In the genomic region with DNA sequence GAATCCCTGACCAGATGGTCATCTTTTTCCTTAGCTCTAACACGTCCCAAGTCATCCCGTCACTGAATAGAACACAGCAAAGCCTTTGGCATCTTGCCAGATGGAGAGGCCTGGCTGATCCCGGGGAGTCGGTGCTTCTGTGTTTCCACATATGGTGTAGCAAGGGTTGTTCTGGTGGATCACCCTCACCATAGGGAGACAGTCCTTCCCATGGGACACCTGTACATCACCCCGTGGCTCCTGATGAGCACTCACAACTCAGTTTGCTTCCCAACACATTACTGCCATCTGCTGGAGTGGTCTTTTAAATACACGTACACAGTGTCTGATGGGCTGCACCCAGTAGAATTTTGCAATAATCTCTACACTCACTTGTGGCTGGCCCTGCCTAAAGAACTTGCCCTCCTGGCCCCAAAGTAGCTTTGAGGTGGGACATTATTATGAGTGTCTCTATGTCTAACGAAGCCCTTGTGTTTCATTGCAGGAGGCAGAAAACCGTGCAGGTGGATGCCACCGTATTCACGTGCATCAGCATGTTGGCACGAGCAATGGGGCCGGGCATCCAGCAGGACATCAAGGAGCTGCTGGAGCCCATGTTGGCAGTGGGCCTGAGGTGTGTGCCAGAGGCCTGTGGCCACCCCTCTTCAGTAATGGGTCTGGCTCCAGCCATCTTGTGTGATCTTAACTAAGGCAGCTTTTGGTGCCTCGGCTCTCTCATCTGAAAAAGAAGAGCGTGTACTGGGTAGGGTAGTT, we compare ENCODE assay signal across 8 mouse cellular contexts. TPM values are rescaled to one million over a fixed set of nuclear protein-coding genes. Genes with fewer than 3 reads are reported as not detected.
DNase-seq lines count a peak whose midpoint lies in the region; ATAC-seq and TF ChIP-seq lines count a peak whose summit lies in the region.
"Had no signal": no experiment of that assay in that cellular context is flagged by ENCODE, and none has a peak within 500 bp of the region (broad histone marks: within the 10 kb centered on the region; RNA-seq: fewer than 3 reads in every experiment).

No protein-coding gene starts in this region.

- TF ChIP-seq CTCF in left cerebral cortex, adult 2 months (IDR thresholded peaks at IDR 0.05): peak; percentile 60
- peak; percentile 56 for TF ChIP-seq CTCF in lung, postnatal 0 days (IDR thresholded peaks at IDR 0.05)

- DNase-seq in left cerebral cortex, adult 2 months (ENCODE audit: extremely low spot score in 1 of 2, low spot score in 2 of 2): no peak
- no peak for DNase-seq in left cerebral cortex, adult 8-10 months (ENCODE audit: low spot score in 2 of 2)
- DNase-seq in Muller cell, postnatal 12 days (ENCODE audit: inconsistent ontology term): peak; percentile 26
- peak; percentile 72 for DNase-seq in cerebellum, adult 9-10 months
- peak; percentile 66 for DNase-seq in intestine, embryonic 14.5 days (ENCODE audit: low spot score)
- peak; percentile 50 for DNase-seq in lung, postnatal 0 days (ENCODE audit: low spot score)
- DNase-seq in spleen, adult 18-20 months: no peak

- H3K4me2 ChIP-seq in intestine, embryonic 14.5 days (ENCODE audit: low read length): no peak overlapping the region
- no peak overlapping the region for H3K4me2 ChIP-seq in lung, postnatal 0 days (replicated peaks; ENCODE audit: low read depth, low read length)
- H3K4me2 ChIP-seq: limb, embryonic 15.5 days had no signal

- ATAC-seq in intestine, embryonic 14.5 days (replicated peaks; ENCODE audit: low FRiP score, low TSS enrichment, low read depth): no peak
- peak; percentile 57 for ATAC-seq in lung, postnatal 0 days

- H3K27ac ChIP-seq in left cerebral cortex, adult 2 months: no peak overlapping the region
- H3K27ac ChIP-seq in intestine, embryonic 14.5 days (ENCODE audit: low read depth): no peak overlapping the region
- H3K27ac ChIP-seq in lung, postnatal 0 days (ENCODE audit: low read length): no peak overlapping the region
- H3K27ac ChIP-seq: limb, embryonic 15.5 days had no signal

- H3K9ac ChIP-seq in intestine, embryonic 14.5 days (ENCODE audit: low read length): no peak overlapping the region
- H3K9ac ChIP-seq in lung, postnatal 0 days (replicated peaks; ENCODE audit: low read depth): no peak overlapping the region
- H3K9ac ChIP-seq: limb, embryonic 15.5 days had no signal

- no peak overlapping the region for H3K4me3 ChIP-seq in left cerebral cortex, adult 2 months
- no peak overlapping the region for H3K4me3 ChIP-seq in intestine, embryonic 14.5 days (ENCODE audit: low read depth, low read length)
- no peak overlapping the region for H3K4me3 ChIP-seq in lung, postnatal 0 days (ENCODE audit: low read depth, low read length)
- H3K4me3 ChIP-seq: limb, embryonic 15.5 days had no signal

- H3K27me3 ChIP-seq in intestine, embryonic 14.5 days (replicated peaks; ENCODE audit: control insufficient read depth, insufficient read depth, low read length): no peaks in the 10 kb centered on the region
- no peaks in the 10 kb centered on the region for H3K27me3 ChIP-seq in lung, postnatal 0 days (replicated peaks; ENCODE audit: insufficient read depth, low read length)
- H3K27me3 ChIP-seq: limb, embryonic 15.5 days had no signal

- H3K9me3 ChIP-seq in intestine, embryonic 14.5 days (ENCODE audit: control insufficient read depth, low read length): no peaks in the 10 kb centered on the region
- no peaks in the 10 kb centered on the region for H3K9me3 ChIP-seq in lung, postnatal 0 days (ENCODE audit: low read length)
- H3K9me3 ChIP-seq: limb, embryonic 15.5 days had no signal

- peaks cover 97% of the 10 kb centered on the region for H3K36me3 ChIP-seq in intestine, embryonic 14.5 days (ENCODE audit: control insufficient read depth, insufficient read depth, low read length)
- peaks cover 59% of the 10 kb centered on the region for H3K36me3 ChIP-seq in lung, postnatal 0 days (ENCODE audit: insufficient read depth, low read length)

- 73% methylated on average over 14 of the region's 14 CpGs for WGBS in intestine, embryonic 14.5 days
- WGBS in lung, postnatal 0 days: 69% methylated on average over 14 of the region's 14 CpGs

- no peak for TF ChIP-seq EP300 in lung, postnatal 0 days (IDR thresholded peaks at IDR 0.05)

- H3K4me1 ChIP-seq in intestine, embryonic 14.5 days (replicated peaks; ENCODE audit: control insufficient read depth, insufficient read depth, low read length): no peaks in the 10 kb centered on the region
- H3K4me1 ChIP-seq in lung, postnatal 0 days (ENCODE audit: insufficient read depth, low read depth, low read length): no peaks in the 10 kb centered on the region
- H3K4me1 ChIP-seq: limb, embryonic 15.5 days had no signal

- intact Hi-C loops in left cerebral cortex, adult 2 months (cut with DNase I): no loop called here

RNA-seq across cellular contexts. Expression of a gene that starts 15.0 kb away (rescaled TPM):
- 10 to 100 TPM; 92.7 to 94.0 TPM for total RNA-seq in left cerebral cortex, adult 2 months (2021)
- total RNA-seq in left cerebral cortex, adult 8-10 months (2022): 10 to 100 TPM; 85.6 to 96.1 (median 92.3) TPM
- 19.1 and 20.8 TPM in 2 replicates for polyA plus RNA-seq in intestine, embryonic 14.5 days (2014; fragmentation: Nextera tagmentation; extraction: Ambion mirVana)
- 11.1 and 15.8 TPM in 2 replicates for polyA plus RNA-seq in lung, postnatal 0 days (2015; fragmentation: Nextera tagmentation; extraction: Ambion mirVana)

RNA-seq across cellular contexts. Expression of a gene that starts 18.8 kb away (rescaled TPM):
- total RNA-seq in left cerebral cortex, adult 2 months (2021): 1 to 10 TPM; 9.3 to 9.4 TPM
- 10 to 100 TPM in 1 of 4 experiments, 1 to 10 TPM in 3; 7.9 to 10.3 (median 8.9) TPM for total RNA-seq in left cerebral cortex, adult 8-10 months (2022)
- 17.1 and 18.8 TPM in 2 replicates for polyA plus RNA-seq in intestine, embryonic 14.5 days (2014; fragmentation: Nextera tagmentation; extraction: Ambion mirVana)
- 11.4 and 11.5 TPM in 2 replicates for polyA plus RNA-seq in lung, postnatal 0 days (2015; fragmentation: Nextera tagmentation; extraction: Ambion mirVana)

RNA-seq across cellular contexts. Expression of a gene that starts 36.9 kb away (rescaled TPM):
- under 1 TPM; 0.57 to 0.89 TPM for total RNA-seq in left cerebral cortex, adult 2 months (2021)
- under 1 TPM; 0.50 to 0.84 (median 0.73) TPM for total RNA-seq in left cerebral cortex, adult 8-10 months (2022)
- polyA plus RNA-seq in intestine, embryonic 14.5 days (2014; fragmentation: Nextera tagmentation; extraction: Ambion mirVana): 0.28 and 0.35 TPM in 2 replicates
- 0.38 and 0.60 TPM in 2 replicates for polyA plus RNA-seq in lung, postnatal 0 days (2015; fragmentation: Nextera tagmentation; extraction: Ambion mirVana)

Comparison
In these comparisons a context has a peak if more than half of its experiments do, and no peak if none do; other contexts are left out.
1. DNase-seq: peak in Muller cell, postnatal 12 days (single experiment), cerebellum, adult 9-10 months (single experiment), intestine, embryonic 14.5 days (single experiment) and lung, postnatal 0 days (single experiment); none in left cerebral cortex, adult 2 months (0 of 2), left cerebral cortex, adult 8-10 months (0 of 2) and spleen, adult 18-20 months (0 of 2).